Mouse (Mus musculus): ENCODE measurements around the gene Serpine3. TPM values are rescaled to one million over a fixed set of nuclear protein-coding genes. Genes with fewer than 3 reads are reported as not detected.

Gene Serpine3
- total and polyA plus RNA-seq, 3 experiments: not detected

- no peak for DNase-seq (ENCODE audit: low read depth, low spot score)
- H3K4me3 ChIP-seq (ENCODE audit: control insufficient read depth in 1 of 2, insufficient read depth in 1 of 2, low read depth in 2 of 2, low read length in 2 of 2): no peak overlapping the region
- H3K27me3 ChIP-seq (ENCODE audit: control insufficient read depth in 1 of 2, insufficient read depth in 2 of 2, low read length in 2 of 2): no peaks in the 10 kb centered on the region
- no peak overlapping the region for H3K9ac ChIP-seq (ENCODE audit: control insufficient read depth, low read depth, low read length, poor library complexity, severe bottlenecking)
- no peaks in the 10 kb centered on the region for H3K79me2 ChIP-seq (ENCODE audit: control insufficient read depth, insufficient read depth, low read length, poor library complexity)
- H3K27ac ChIP-seq (ENCODE audit: control insufficient read depth, low read depth, low read length): no peak overlapping the region
- TF ChIP-seq GATA1 (IDR thresholded peaks at IDR 0.05; ENCODE audit: low read depth, low read length) (no peak), SMC3 (IDR thresholded peaks at IDR 0.05; ENCODE audit: low read depth, low read length) (no peak), ZKSCAN1 (IDR thresholded peaks at IDR 0.05; ENCODE audit: low read depth, low read length) (no peak), MYB (IDR thresholded peaks at IDR 0.05; ENCODE audit: low read depth, low read length) (no peak), BHLHE40 (IDR thresholded peaks at IDR 0.05; ENCODE audit: borderline replicate concordance, low read depth, low read length) (no peak), HCFC1 (IDR thresholded peaks at IDR 0.05; ENCODE audit: low read depth, low read length) (no peak), MXI1 (IDR thresholded peaks at IDR 0.05; ENCODE audit: low read depth, low read length) (no peak), MAZ (IDR thresholded peaks at IDR 0.05; ENCODE audit: low read depth, low read length) (no peak), TAL1 (IDR thresholded peaks at IDR 0.05; ENCODE audit: low read length) (no peak), KAT2A (conservative IDR thresholded peaks at IDR 0.05; ENCODE audit: low read depth, low read length) (no peak), SIN3A (IDR thresholded peaks at IDR 0.05; ENCODE audit: low read length) (no peak), MEF2A (IDR thresholded peaks at IDR 0.05; ENCODE audit: extremely low read depth, insufficient replicate concordance, low read depth, low read length, poor library complexity, severe bottlenecking) (no peak), ZC3H11A (IDR thresholded peaks at IDR 0.05; ENCODE audit: low read depth, low read length) (no peak)
- no peaks in the 10 kb centered on the region for H3K4me1 ChIP-seq (ENCODE audit: control insufficient read depth in 1 of 2, insufficient read depth in 2 of 2, low read length in 2 of 2)
- H3K9me3 ChIP-seq (replicated peaks; ENCODE audit: insufficient read depth, low read length): no peaks in the 10 kb centered on the region
- no peaks in the 10 kb centered on the region for H3K36me3 ChIP-seq (ENCODE audit: control insufficient read depth in 1 of 2, insufficient read depth in 2 of 2, low read length in 2 of 2)
These were observed 25.8 kb upstream of the Serpine3 start for GRCm38 (mm10) chr14:62637436-62638344.

GRCm38 (mm10) chr14:62638345-62638702 lies 25.1 kb upstream of the Serpine3 start:
- Histone ChIP-seq H3K4me3 (ENCODE audit: control insufficient read depth in 1 of 2, insufficient read depth in 1 of 2, low read depth in 2 of 2, low read length in 2 of 2) (no peak overlapping the region), H3K9me3 (replicated peaks; ENCODE audit: insufficient read depth, low read length) (no peaks in the 10 kb centered on the region), H3K36me3 (ENCODE audit: control insufficient read depth in 1 of 2, insufficient read depth in 2 of 2, low read length in 2 of 2) (no peaks in the 10 kb centered on the region), H3K4me1 (ENCODE audit: control insufficient read depth in 1 of 2, insufficient read depth in 2 of 2, low read length in 2 of 2) (no peaks in the 10 kb centered on the region), H3K79me2 (ENCODE audit: control insufficient read depth, insufficient read depth, low read length, poor library complexity) (no peaks in the 10 kb centered on the region), H3K27ac (ENCODE audit: control insufficient read depth, low read depth, low read length) (no peak overlapping the region), H3K9ac (ENCODE audit: control insufficient read depth, low read depth, low read length, poor library complexity, severe bottlenecking) (no peak overlapping the region), H3K27me3 (ENCODE audit: control insufficient read depth in 1 of 2, insufficient read depth in 2 of 2, low read length in 2 of 2) (no peaks in the 10 kb centered on the region)
- no peak for DNase-seq (ENCODE audit: low read depth, low spot score)
- TF ChIP-seq KAT2A (conservative IDR thresholded peaks at IDR 0.05; ENCODE audit: low read depth, low read length) (no peak), GATA1 (IDR thresholded peaks at IDR 0.05; ENCODE audit: low read depth, low read length) (no peak), RCOR1 (IDR thresholded peaks at IDR 0.05; ENCODE audit: low read depth, low read length) (no peak), TCF12 (IDR thresholded peaks at IDR 0.05; ENCODE audit: low read depth, low read length) (no peak), CHD1 (IDR thresholded peaks at IDR 0.05; ENCODE audit: low read depth, low read length) (no peak), POLR2AphosphoS5 (IDR thresholded peaks at IDR 0.05; ENCODE audit: borderline replicate concordance, low read depth, low read length) (no peak), MAZ (IDR thresholded peaks at IDR 0.05; ENCODE audit: low read depth, low read length) (no peak), EP300 (IDR thresholded peaks at IDR 0.05; ENCODE audit: low read depth in 1 of 2, low read length in 2 of 2) (no peak), TAL1 (IDR thresholded peaks at IDR 0.05; ENCODE audit: low read length) (no peak), TBP (IDR thresholded peaks at IDR 0.05; ENCODE audit: low read depth, low read length) (no peak), POLR2A (IDR thresholded peaks at IDR 0.05; ENCODE audit: control insufficient read depth in 1 of 2, insufficient read depth in 1 of 2, low read depth in 1 of 2, low read length in 2 of 2, poor library complexity in 1 of 2) (no peak), CTCF (IDR thresholded peaks at IDR 0.05 in 2 of 3, conservative IDR thresholded peaks at IDR 0.05 in 1 of 3; ENCODE audit: control insufficient read depth in 1 of 3, insufficient read depth in 1 of 3, low read depth in 2 of 3, low read length in 3 of 3, poor library complexity in 1 of 3, severe bottlenecking in 1 of 3) (no peak), ZMIZ1 (IDR thresholded peaks at IDR 0.05; ENCODE audit: low read depth, low read length) (no peak), MAFK (IDR thresholded peaks at IDR 0.05; ENCODE audit: borderline replicate concordance, low read depth, low read length) (no peak), MYC (IDR thresholded peaks at IDR 0.05; ENCODE audit: low read depth, low read length) (no peak), HCFC1 (IDR thresholded peaks at IDR 0.05; ENCODE audit: low read depth, low read length) (no peak)
